In the genomic region with DNA sequence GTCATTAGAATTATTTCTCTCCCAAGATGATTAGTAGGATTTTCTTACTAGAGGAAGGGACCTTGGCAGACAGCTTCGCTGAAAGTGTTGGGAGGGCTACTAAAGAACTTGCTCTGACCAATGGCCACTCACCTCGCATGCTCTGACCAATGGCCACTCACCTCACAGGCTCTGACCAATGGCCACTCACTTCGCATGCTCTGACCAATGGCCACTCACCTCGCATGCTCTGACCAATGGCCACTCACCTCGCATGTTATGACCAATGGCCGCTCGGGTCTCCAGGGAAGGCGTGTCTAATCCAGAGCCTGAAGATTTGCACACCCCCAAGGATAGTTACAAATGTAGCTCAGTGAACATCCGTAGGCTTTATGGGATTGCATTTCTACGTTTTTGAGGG, we compare ENCODE assay signal across 26 mouse cellular contexts.
DNase-seq lines count a peak whose midpoint lies in the region; ATAC-seq lines count a peak whose summit lies in the region.
"Had no signal": no experiment of that assay in that cellular context is flagged by ENCODE, and none has a peak within 500 bp of the region (broad histone marks: within the 10 kb centered on the region; RNA-seq: fewer than 3 reads in every experiment).

No protein-coding gene starts in this region.

- WGBS in heart, embryonic 15.5 days = 91% methylated on average over 10 of the region's 10 CpGs

- H3K27me3 ChIP-seq in heart, embryonic 15.5 days = no peaks in the 10 kb centered on the region
- H3K27me3 ChIP-seq in megakaryocyte, embryonic 14.5 days (replicated peaks) = no peaks in the 10 kb centered on the region
- H3K27me3 ChIP-seq: CH12.LX; embryonic facial prominence, embryonic 13.5 days; embryonic facial prominence, embryonic 15.5 days; Patski had no signal

- H3K9me3 ChIP-seq in heart, embryonic 15.5 days (replicated peaks) = no peaks in the 10 kb centered on the region
- H3K9me3 ChIP-seq in megakaryocyte, embryonic 14.5 days = peaks cover 80% of the 10 kb centered on the region
- H3K9me3 ChIP-seq: embryonic facial prominence, embryonic 13.5 days; embryonic facial prominence, embryonic 15.5 days; forebrain, embryonic 10.5 days; forebrain, embryonic 12.5 days had no signal

- H3K9ac ChIP-seq in heart, embryonic 15.5 days = no peak overlapping the region
- H3K9ac ChIP-seq: embryonic facial prominence, embryonic 13.5 days; embryonic facial prominence, embryonic 15.5 days; forebrain, embryonic 12.5 days had no signal

- 0 out of 2 replicates have a peak, but pooled peaks cover 6% of the 10 kb centered on the region for H3K4me1 ChIP-seq in heart, embryonic 15.5 days (replicated peaks)
- no peaks in the 10 kb centered on the region for H3K4me1 ChIP-seq in megakaryocyte, embryonic 14.5 days
- H3K4me1 ChIP-seq: embryonic facial prominence, embryonic 13.5 days had no signal

- 0 out of 2 replicates have a peak overlapping the region, but pooled peaks have one; percentile 1 for H3K4me2 ChIP-seq in heart, embryonic 15.5 days
- H3K4me2 ChIP-seq: embryonic facial prominence, embryonic 13.5 days; embryonic facial prominence, embryonic 15.5 days; forebrain, embryonic 12.5 days had no signal

- no peak overlapping the region for H3K4me3 ChIP-seq in heart, embryonic 15.5 days
- peak overlapping the region; percentile 17 for H3K4me3 ChIP-seq in megakaryocyte, embryonic 14.5 days (replicated peaks)
- H3K4me3 ChIP-seq: embryonic facial prominence, embryonic 13.5 days; embryonic facial prominence, embryonic 15.5 days; erythroblast, embryonic 14.5 days; forebrain, embryonic 10.5 days; forebrain, embryonic 12.5 days had no signal

- DNase-seq in heart, adult 18-20 months = no peak
- DNase-seq in R1 (ENCODE audit: low read depth, low spot score) = peak; percentile 65
- DNase-seq: adrenal gland, adult 2 months; adrenal gland, postnatal 10 days; adrenal gland, postnatal 25 days; B cell, adult 2 months; cerebellum, adult 11 months; cerebellum, adult 18-20 months; cerebellum, adult 8-10 months; cerebellum, adult 9-11 months; cerebellum, postnatal 36 days; embryo, embryonic 11 days had no signal

- no peak for ATAC-seq in heart, embryonic 15.5 days (replicated peaks; ENCODE audit: insufficient number of reproducible peaks, insufficient read depth, low FRiP score, low read depth)
- ATAC-seq in megakaryocyte, adult 5-6 weeks (ENCODE audit: poor library complexity, severe bottlenecking) = no peak
- ATAC-seq: CD4-positive, CD25-positive, alpha-beta regulatory T cell, adult 4 months; forebrain, embryonic 14.5 days; forebrain, embryonic 16.5 days; Patski had no signal

- H3K27ac ChIP-seq in heart, embryonic 15.5 days = no peak overlapping the region
- H3K27ac ChIP-seq: embryonic facial prominence, embryonic 13.5 days; embryonic facial prominence, embryonic 15.5 days; forebrain, embryonic 10.5 days; forebrain, embryonic 12.5 days had no signal

- no peaks in the 10 kb centered on the region for H3K36me3 ChIP-seq in heart, embryonic 15.5 days
- no peaks in the 10 kb centered on the region for H3K36me3 ChIP-seq in megakaryocyte, embryonic 14.5 days (replicated peaks; ENCODE audit: low read length)
- H3K36me3 ChIP-seq: embryonic facial prominence, embryonic 13.5 days; embryonic facial prominence, embryonic 15.5 days; forebrain, embryonic 10.5 days; forebrain, embryonic 12.5 days; G1E had no signal
